Mouse (Mus musculus) CH12.LX (cell line): ENCODE data around the gene Ddx58. TPM values are rescaled to one million over a fixed set of nuclear protein-coding genes. Genes with fewer than 3 reads are reported as not detected.

Experiments used
- DNase-seq: peaks from one replicate; pipeline ENCODE4 v3.0.0-alpha.2; 2013; ENCODE audit errors: extremely low read depth
- H3K27ac ChIP-seq: 2 replicates; pipeline ENCODE4 v1.5.1; 2012; ENCODE audit warnings: low read depth, mild to moderate bottlenecking, control low read depth, moderate library complexity; ENCODE audit not compliant: insufficient read depth
- H3K27me3 ChIP-seq: replicated peaks from 2 replicates; pipeline ENCODE3; 2012; ENCODE audit warnings: inconsistent platforms
- H3K36me3 ChIP-seq, 2 experiments: replicated peaks in 1 of 2; 2 replicates each; pipeline versions ENCODE3 to v1.6.1; 2012; ENCODE audit warnings: inconsistent platforms in 1 of 2, low read length in 1 of 2, mild to moderate bottlenecking in 1 of 2, mixed read lengths in 1 of 2, moderate library complexity in 1 of 2; ENCODE audit not compliant: control insufficient read depth in 1 of 2, insufficient read depth in 1 of 2
- H3K4me1 ChIP-seq, 2 experiments: 2 replicates each; pipeline ENCODE4 v1.6.1; 2012; ENCODE audit warnings: inconsistent platforms in 1 of 2, moderate library complexity in 1 of 2; ENCODE audit not compliant: insufficient read depth in 2 of 2, control insufficient read depth in 1 of 2
- H3K4me2 ChIP-seq: 2 replicates; pipeline ENCODE4 v1.6.1; 2012; ENCODE audit warnings: low read depth, mild to moderate bottlenecking, control low read depth; ENCODE audit not compliant: poor library complexity, insufficient read depth, severe bottlenecking
- H3K4me3 ChIP-seq, 3 experiments: fragments of 150-350 bp in 1 of 3; sonication (generic) in 1 of 3; replicated peaks in 1 of 3; 2 replicates each; pipeline versions ENCODE3 to v1.5.1; 2011 to 2012; ENCODE audit warnings: low read depth in 2 of 3, low read length in 2 of 3, mild to moderate bottlenecking in 2 of 3, moderate library complexity in 2 of 3, control low read depth in 1 of 3, improper control_type of control experiment in 1 of 3, inconsistent platforms in 1 of 3, mixed read lengths in 1 of 3; ENCODE audit not compliant: poor library complexity in 1 of 3
- H3K79me2 ChIP-seq: replicated peaks from 2 replicates; pipeline ENCODE4 v1.6.1; 2012; ENCODE audit warnings: mild to moderate bottlenecking, moderate library complexity; ENCODE audit not compliant: control insufficient read depth, poor library complexity, insufficient read depth, severe bottlenecking; ENCODE audit errors: extremely low read depth
- H3K9ac ChIP-seq: 2 replicates; pipeline ENCODE4 v1.6.1; 2012; ENCODE audit warnings: low read depth, mild to moderate bottlenecking, control low read depth, moderate library complexity; ENCODE audit not compliant: insufficient read depth
- H3K9me3 ChIP-seq: replicated peaks from 2 replicates; pipeline ENCODE3; 2012; ENCODE audit warnings: low read length, inconsistent platforms, mixed read lengths
- CHD1 ChIP-seq: IDR thresholded peaks from 2 replicates; pipeline ENCODE4 v1.6.1; 2012; ENCODE audit warnings: low read depth, low read length, improper control_type of control experiment, inconsistent platforms
- CTCF ChIP-seq, 2 experiments: IDR thresholded peaks in 1 of 2; conservative IDR thresholded peaks in 1 of 2; 2 replicates each; pipeline ENCODE4 v1.5.1; 2011 to 2012; ENCODE audit warnings: low read depth in 2 of 2, low read length in 2 of 2, improper control_type of control experiment in 1 of 2, inconsistent platforms in 1 of 2, mild to moderate bottlenecking in 1 of 2, moderate library complexity in 1 of 2
- EP300 ChIP-seq: IDR thresholded peaks from 2 replicates; pipeline ENCODE4 v1.6.1; 2011; ENCODE audit warnings: low read length, improper control_type of control experiment
- JUN ChIP-seq: IDR thresholded peaks from 2 replicates; pipeline ENCODE4 v1.6.1; 2011; ENCODE audit warnings: low read depth, mild to moderate bottlenecking, low read length, improper control_type of control experiment, moderate library complexity; ENCODE audit not compliant: insufficient read depth
- KAT2A ChIP-seq: IDR thresholded peaks from 2 replicates; pipeline ENCODE4 v1.6.1; 2012; ENCODE audit warnings: low read length, improper control_type of control experiment, inconsistent platforms; ENCODE audit not compliant: insufficient replicate concordance
- MAX ChIP-seq: IDR thresholded peaks from 2 replicates; pipeline ENCODE4 v1.6.1; 2011; ENCODE audit warnings: low read length, improper control_type of control experiment
- MXI1 ChIP-seq: IDR thresholded peaks from 2 replicates; pipeline ENCODE4 v1.6.1; 2011; ENCODE audit warnings: mild to moderate bottlenecking, low read depth, low read length, improper control_type of control experiment
- NELFE ChIP-seq: IDR thresholded peaks from 2 replicates; pipeline ENCODE4 v1.6.1; 2011; ENCODE audit warnings: low read depth, low read length, improper control_type of control experiment
- RAD21 ChIP-seq: IDR thresholded peaks from 2 replicates; pipeline ENCODE4 v1.6.1; 2011; ENCODE audit warnings: low read depth, mild to moderate bottlenecking, low read length, improper control_type of control experiment, moderate library complexity
- SIN3A ChIP-seq: IDR thresholded peaks from 2 replicates; pipeline ENCODE4 v1.6.1; 2012; ENCODE audit warnings: low read length, improper control_type of control experiment, inconsistent platforms
- TBP ChIP-seq: conservative IDR thresholded peaks from 2 replicates; pipeline ENCODE4 v1.6.1; 2011; ENCODE audit warnings: low read depth, low read length, improper control_type of control experiment
- TCF12 ChIP-seq: IDR thresholded peaks from 2 replicates; pipeline ENCODE4 v1.6.1; 2014; ENCODE audit warnings: low read depth, mild to moderate bottlenecking, inconsistent platforms, low read length, improper control_type of control experiment
- UBTF ChIP-seq: IDR thresholded peaks from 2 replicates; pipeline ENCODE4 v1.6.1; 2012; ENCODE audit warnings: low read depth, mild to moderate bottlenecking, inconsistent platforms, low read length, improper control_type of control experiment, moderate library complexity
- USF1 ChIP-seq: IDR thresholded peaks from 2 replicates; pipeline ENCODE4 v1.6.1; 2014; ENCODE audit warnings: low read depth, mild to moderate bottlenecking, inconsistent platforms, low read length, improper control_type of control experiment
- USF2 ChIP-seq: conservative IDR thresholded peaks from 2 replicates; pipeline ENCODE4 v1.6.1; 2011; ENCODE audit warnings: low read depth, low read length, improper control_type of control experiment
- ZMIZ1 ChIP-seq: IDR thresholded peaks from 2 replicates; pipeline ENCODE4 v1.6.1; 2012; ENCODE audit warnings: low read depth, mild to moderate bottlenecking, inconsistent platforms, low read length, improper control_type of control experiment
- dilution Hi-C: fragments of 300-500 bp; cut with MboI; formaldehyde crosslinking; loops from 2 replicates; pipeline ENCODE4 v1.14.3; 2020; ENCODE audit warnings: low sequenced_read_pairs; ENCODE audit not compliant: extremely low pct_unique_long_range_greater_than_20kb, extremely low pct_ligation_motif_present
- in situ Hi-C: fragments of 300-500 bp; cut with MboI; formaldehyde crosslinking; loops from 3 replicates; pipeline ENCODE4 v1.14.3; 2019; ENCODE audit warnings: low sequenced_read_pairs, low pct_ligation_motif_present, low pct_unique_long_range_greater_than_20kb, mixed read lengths
- polyA plus RNA-seq: library from polyadenylated mRNA; unstranded; fragments of >175 nt; gene quantifications from 2 replicates; pipeline ENCODE4 v1.2.1, GENCODE M21; 2012; ENCODE audit warnings: low read depth; ENCODE audit not compliant: insufficient read length
- total RNA-seq, 2 experiments: library from RNA; depleted of rRNA; stranded (reverse); fragments of 300-350 nt in 1 of 2; fragments of >200 nt in 1 of 2; gene quantifications; 2 replicates each; pipeline ENCODE4 v1.2.3; 2012 to 2014

Gene Ddx58
- total and polyA plus RNA-seq, 3 experiments: 4.2 to 7.3 (median 6.6) TPM

- TF ChIP-seq UBTF (no peak), TCF12 (no peak), EP300 (no peak), CHD1 (no peak), SIN3A (no peak), ZMIZ1 (no peak), TBP (no peak), CTCF (conservative IDR thresholded peaks at IDR 0.05 in 1 of 2, IDR thresholded peaks at IDR 0.05 in 1 of 2; ENCODE audit: low read depth in 2 of 2, low read length in 2 of 2) (no peak), JUN (no peak), USF2 (no peak), NELFE (no peak), RAD21 (no peak), USF1 (no peak), MAX (no peak), MXI1 (no peak), KAT2A (no peak)
- DNase-seq: no peak
- Histone ChIP-seq H3K4me2 (no peak overlapping the region), H3K27me3 (no peaks in the 10 kb centered on the region), H3K27ac (no peak overlapping the region), H3K9ac (no peak overlapping the region), H3K9me3 (no peaks in the 10 kb centered on the region), H3K79me2 (no peaks in the 10 kb centered on the region; the same call in 1 of the 2 replicates), H3K4me3 (no peak overlapping the region), H3K4me1 (peaks cover 0 to 5% of the 10 kb centered on the region in 2 experiments; a peak in 2 of 4 replicates), H3K36me3 (peaks cover 7 to 32% of the 10 kb centered on the region in 2 experiments)
- dilution Hi-C loops: no loop called here
- in situ Hi-C loops: no loop called here
Measured at GRCm38 (mm10) chr4:40227886-40228285, 11.7 kb downstream of the Ddx58 start.

- Histone ChIP-seq H3K9ac (no peak overlapping the region), H3K27ac (no peak overlapping the region)
- in situ Hi-C loops: no loop called here
Measured at GRCm38 (mm10) chr4:40227131-40227530, 12.5 kb downstream of the Ddx58 start.

More at GRCm38 (mm10) chr4:40227131-40227530, 12.5 kb downstream of the Ddx58 start:
- Histone ChIP-seq H3K79me2 (no peaks in the 10 kb centered on the region; the same call in 1 of the 2 replicates), H3K4me1 (peaks cover 0 to 5% of the 10 kb centered on the region in 2 experiments; a peak in 2 of 4 replicates), H3K27me3 (no peaks in the 10 kb centered on the region), H3K4me3 (no peak overlapping the region), H3K9me3 (no peaks in the 10 kb centered on the region), H3K36me3 (peaks cover 10 to 38% of the 10 kb centered on the region in 2 experiments), H3K4me2 (no peak overlapping the region)
- dilution Hi-C loops: no loop called here
- TF ChIP-seq UBTF: no peak
- DNase-seq: no peak
